Mouse (Mus musculus): ENCODE measurements around the gene Senp6. TPM values are rescaled to one million over a fixed set of nuclear protein-coding genes. Genes with fewer than 3 reads are reported as not detected.

Gene Senp6
- polyA plus RNA-seq, 1 experiment, result 9.8 TPM

DNA sequence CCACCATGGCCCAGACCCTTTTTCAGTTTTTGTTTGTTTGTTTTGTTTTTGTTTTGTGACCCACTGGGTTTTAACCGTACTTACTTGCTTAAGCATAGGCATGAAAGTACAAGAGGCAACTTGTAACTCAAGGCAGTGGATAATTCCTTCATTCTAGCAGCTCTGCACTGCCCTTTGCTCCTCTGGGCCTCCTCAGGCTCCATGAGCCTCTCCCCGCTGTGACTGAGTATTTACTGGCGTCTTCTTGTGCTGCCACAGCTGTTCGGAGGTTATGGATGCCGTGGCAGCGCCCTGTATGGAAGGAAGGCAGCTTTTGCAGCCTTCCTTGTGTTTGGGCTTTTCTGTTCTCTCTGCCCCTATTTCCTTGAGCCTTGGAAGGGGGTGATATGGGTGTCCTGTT lies 124.5 kb downstream of the Senp6 start:
- 91% methylated on average over 6 of the region's 6 CpGs for WGBS
- Histone ChIP-seq H3K4me3 (ENCODE audit: extremely low read depth, insufficient read depth, insufficient read length) (no peak overlapping the region), H3K36me3 (ENCODE audit: control insufficient read depth, insufficient read depth, low read length) (no peaks in the 10 kb centered on the region), H3K27ac (ENCODE audit: insufficient read depth, low read length) (no peak overlapping the region), H3K4me1 (ENCODE audit: control insufficient read depth, insufficient read depth, insufficient read length) (no peaks in the 10 kb centered on the region), H3K27me3 (ENCODE audit: control insufficient read depth, insufficient read depth, low read length) (no peaks in the 10 kb centered on the region)
- TF ChIP-seq POLR2A (IDR thresholded peaks at IDR 0.05; ENCODE audit: low read depth, low read length), result no peak
- TF ChIP-seq CTCF (IDR thresholded peaks at IDR 0.05; ENCODE audit: extremely low read depth, insufficient read depth, insufficient read length, insufficient replicate concordance), result no peak
- DNase-seq (ENCODE audit: low read depth in 1 of 2, low spot score in 2 of 2), result no peak

- 91% methylated on average over 10 of the region's 10 CpGs for WGBS
- DNase-seq (ENCODE audit: low read depth in 1 of 2, low spot score in 2 of 2), result no peak
- Histone ChIP-seq H3K27ac (ENCODE audit: insufficient read depth, low read length) (no peak overlapping the region), H3K36me3 (ENCODE audit: control insufficient read depth, insufficient read depth, low read length) (no peaks in the 10 kb centered on the region), H3K4me1 (ENCODE audit: control insufficient read depth, insufficient read depth, insufficient read length) (no peaks in the 10 kb centered on the region), H3K4me3 (ENCODE audit: extremely low read depth, insufficient read depth, insufficient read length) (no peak overlapping the region), H3K27me3 (ENCODE audit: control insufficient read depth, insufficient read depth, low read length) (no peaks in the 10 kb centered on the region)
- TF ChIP-seq CTCF (IDR thresholded peaks at IDR 0.05; ENCODE audit: extremely low read depth, insufficient read depth, insufficient read length, insufficient replicate concordance) (no peak), POLR2A (IDR thresholded peaks at IDR 0.05; ENCODE audit: low read depth, low read length) (no peak)
Measured at GRCm38 (mm10) chr9:80192324-80192723, 125.6 kb downstream of the Senp6 start.

GRCm38 (mm10) chr9:80194446-80194845 lies 127.7 kb downstream of the Senp6 start:
- H3K27ac ChIP-seq (ENCODE audit: insufficient read depth, low read length), result no peak overlapping the region
- no peaks in the 10 kb centered on the region for H3K27me3 ChIP-seq (ENCODE audit: control insufficient read depth, insufficient read depth, low read length)
- 85% methylated on average over 6 of the region's 6 CpGs for WGBS
- H3K4me1 ChIP-seq (ENCODE audit: control insufficient read depth, insufficient read depth, insufficient read length), result no peaks in the 10 kb centered on the region
- no peak for TF ChIP-seq POLR2A (IDR thresholded peaks at IDR 0.05; ENCODE audit: low read depth, low read length)
- no peak for TF ChIP-seq CTCF (IDR thresholded peaks at IDR 0.05; ENCODE audit: extremely low read depth, insufficient read depth, insufficient read length, insufficient replicate concordance)
- H3K4me3 ChIP-seq (ENCODE audit: extremely low read depth, insufficient read depth, insufficient read length), result no peak overlapping the region
- DNase-seq (ENCODE audit: low read depth in 1 of 2, low spot score in 2 of 2), result no peak
- H3K36me3 ChIP-seq (ENCODE audit: control insufficient read depth, insufficient read depth, low read length), result no peaks in the 10 kb centered on the region

Other genes starting within 250 kb of the Senp6 start
- gene Filip1, start 54.1 kb upstream of the Senp6 start, polyA plus RNA-seq (2012; rRNA removed), result 0.82 and 1.1 TPM in 2 replicates
- 3.5 and 3.7 TPM in 2 replicates for gene Myo6, start 98.1 kb downstream of the Senp6 start, polyA plus RNA-seq (2012; rRNA removed)